Mouse (Mus musculus): ENCODE measurements around the gene Smpd3. TPM values are rescaled to one million over a fixed set of nuclear protein-coding genes. Genes with fewer than 3 reads are reported as not detected.
A peak's percentile ranks its signal among the peaks of the same experiment; 100 is the strongest.
"Not testable (repeated sequence)": the region's sequence is repeated elsewhere in the genome, so short reads cannot be mapped to it uniquely, and the experiment has no call there.

Smpd3 gene
- total RNA-seq, 2 experiments from 2014 or later, result 85.0 to 87.5 TPM

- intact Hi-C loops (cut with DNase I), result loop anchor here (5.0 kb wide), 2 partner anchors 63 to 67 kb away; no protein-coding TSS in a partner anchor
- DNase-seq (ENCODE audit: low spot score in 2 of 2), result no peak
Observed at GRCm38 (mm10) chr8:106335196-106335595, 2.6 kb downstream of the Smpd3 start.

- DNase-seq (ENCODE audit: low spot score in 2 of 2), result no peak
- intact Hi-C loops (cut with DNase I), result no loop called here
Observed at GRCm38 (mm10) chr8:106333346-106333745, 4.4 kb downstream of the Smpd3 start.

GRCm38 (mm10) chr8:106332498-106332897, 5.3 kb downstream of the Smpd3 start:
- no peak for DNase-seq (ENCODE audit: low spot score in 2 of 2)
- intact Hi-C loops (cut with DNase I), result no loop called here

- intact Hi-C loops (cut with DNase I), result no loop called here
- no peak for DNase-seq (ENCODE audit: low spot score in 2 of 2)
Observed at GRCm38 (mm10) chr8:106326624-106327023, 11.2 kb downstream of the Smpd3 start.

GRCm38 (mm10) chr8:106321434-106321833, 16.4 kb downstream of the Smpd3 start:
- intact Hi-C loops (cut with DNase I), result no loop called here
- peak; percentile 68 to 80 for DNase-seq (ENCODE audit: low spot score in 2 of 2)

GRCm38 (mm10) chr8:106320002-106320401, 17.8 kb downstream of the Smpd3 start:
- intact Hi-C loops (cut with DNase I), result no loop called here
- no peak for DNase-seq (ENCODE audit: low spot score in 2 of 2)

- no peak for DNase-seq (ENCODE audit: low spot score in 2 of 2)
- intact Hi-C loops (cut with DNase I), result no loop called here
Observed at GRCm38 (mm10) chr8:106317091-106317490, 20.7 kb downstream of the Smpd3 start.

- no peak for DNase-seq (ENCODE audit: low spot score in 2 of 2)
- intact Hi-C loops (cut with DNase I), result no loop called here
Observed at GRCm38 (mm10) chr8:106316506-106316905, 21.3 kb downstream of the Smpd3 start.

GRCm38 (mm10) chr8:106315402-106316187, 22.2 kb downstream of the Smpd3 start:
- intact Hi-C loops (cut with DNase I), result no loop called here

GRCm38 (mm10) chr8:106313799-106314198, 24.0 kb downstream of the Smpd3 start:
- intact Hi-C loops (cut with DNase I), result no loop called here
- no peak for DNase-seq (ENCODE audit: low spot score in 2 of 2)

More at GRCm38 (mm10) chr8:106315402-106316187, 22.2 kb downstream of the Smpd3 start:
- DNase-seq (ENCODE audit: low spot score in 2 of 2), result no peak

- DNase-seq (ENCODE audit: low spot score in 2 of 2), result no peak
- intact Hi-C loops (cut with DNase I), result no loop called here
Observed at GRCm38 (mm10) chr8:106313120-106313737, 24.6 kb downstream of the Smpd3 start.

GRCm38 (mm10) chr8:106311967-106312366, 25.8 kb downstream of the Smpd3 start:
- DNase-seq (ENCODE audit: low spot score in 2 of 2), result no peak
- intact Hi-C loops (cut with DNase I), result no loop called here

- intact Hi-C loops (cut with DNase I), result no loop called here
- DNase-seq (ENCODE audit: low spot score in 2 of 2), result no peak
Observed at GRCm38 (mm10) chr8:106310026-106310652, 27.6 kb downstream of the Smpd3 start.

GRCm38 (mm10) chr8:106308082-106308786, 29.6 kb downstream of the Smpd3 start:
- intact Hi-C loops (cut with DNase I); DNase-seq (ENCODE audit: low spot score in 2 of 2): not testable (repeated sequence)

GRCm38 (mm10) chr8:106307586-106307985, 30.2 kb downstream of the Smpd3 start:
- intact Hi-C loops (cut with DNase I), result no loop called here
- no peak for DNase-seq (ENCODE audit: low spot score in 2 of 2)

- intact Hi-C loops (cut with DNase I); DNase-seq (ENCODE audit: low spot score in 2 of 2): not testable (repeated sequence)
Observed at GRCm38 (mm10) chr8:106306711-106307248, 31.0 kb downstream of the Smpd3 start.

- no peak for DNase-seq (ENCODE audit: low spot score in 2 of 2)
- intact Hi-C loops (cut with DNase I), result no loop called here
Observed at GRCm38 (mm10) chr8:106306076-106306475, 31.7 kb downstream of the Smpd3 start.

GRCm38 (mm10) chr8:106305301-106305700, 32.5 kb downstream of the Smpd3 start:
- intact Hi-C loops (cut with DNase I), result no loop called here
- no peak for DNase-seq (ENCODE audit: low spot score in 2 of 2)

- no peak for DNase-seq (ENCODE audit: low spot score in 2 of 2)
- intact Hi-C loops (cut with DNase I), result no loop called here
Observed at GRCm38 (mm10) chr8:106304321-106304720, 33.5 kb downstream of the Smpd3 start.
